Comparison of ENCODE assay signal across 8 mouse cellular contexts in the genomic region with DNA sequence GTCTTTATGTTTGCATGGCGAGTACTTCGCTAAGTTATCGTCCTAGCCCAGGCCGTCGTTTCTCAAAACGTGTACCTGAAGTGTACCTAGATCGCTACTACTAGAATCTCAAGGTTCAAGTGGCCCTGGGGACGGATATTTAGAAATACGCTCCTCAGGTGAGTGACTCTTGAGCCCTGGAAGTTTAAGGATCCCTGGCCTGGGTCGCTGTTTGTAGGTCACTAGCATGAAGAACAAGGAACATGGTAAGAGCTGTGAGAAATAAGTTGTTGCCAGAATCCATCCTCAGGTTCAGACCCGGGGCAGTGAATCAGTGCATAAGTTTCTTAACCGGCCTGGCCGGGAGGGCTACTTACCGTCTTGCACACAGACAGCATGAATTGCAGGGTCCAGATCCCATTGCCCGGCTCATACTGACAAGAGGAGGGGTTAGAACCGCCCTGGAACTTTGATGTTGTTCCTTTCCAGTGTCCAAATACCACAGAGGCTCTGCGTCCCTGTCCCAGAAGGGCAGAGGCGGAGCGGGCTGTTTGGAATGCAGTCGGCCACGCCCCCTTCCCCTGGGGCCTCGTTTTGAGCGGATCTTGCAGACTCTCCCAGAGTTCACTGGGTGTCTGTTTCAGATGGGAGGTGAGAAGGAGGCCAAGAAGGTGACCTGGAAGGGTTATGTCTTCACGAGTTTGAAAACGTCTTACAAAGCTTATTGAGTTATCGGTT. TPM values are rescaled to one million over a fixed set of nuclear protein-coding genes. Genes with fewer than 3 reads are reported as not detected.
DNase-seq lines count a peak whose midpoint lies in the region; ATAC-seq lines count a peak whose summit lies in the region.

No protein-coding gene starts in this region.

- no peak overlapping the region for H3K27ac ChIP-seq in forebrain, embryonic 14.5 days (ENCODE audit: low read depth, low read length)
- no peak overlapping the region for H3K27ac ChIP-seq in forebrain, embryonic 12.5 days
- peak overlapping the region; percentile 11; the same call in 1 of the 2 replicates for H3K27ac ChIP-seq in brown adipose tissue, adult 24 weeks (replicated peaks; ENCODE audit: low read depth, low read length)
- H3K27ac ChIP-seq in heart, embryonic 15.5 days = peak overlapping the region; percentile 53; the same call in 1 of the 2 replicates
- H3K27ac ChIP-seq in limb, embryonic 11.5 days (replicated peaks; ENCODE audit: low read depth, low read length) = no peak overlapping the region
- no peak overlapping the region for H3K27ac ChIP-seq in neural tube, embryonic 12.5 days

- H3K9me3 ChIP-seq in forebrain, embryonic 14.5 days (replicated peaks; ENCODE audit: control insufficient read depth, low read length) = no peaks in the 10 kb centered on the region
- H3K9me3 ChIP-seq in forebrain, embryonic 12.5 days = no peaks in the 10 kb centered on the region
- no peaks in the 10 kb centered on the region for H3K9me3 ChIP-seq in heart, embryonic 15.5 days (replicated peaks)
- no peaks in the 10 kb centered on the region for H3K9me3 ChIP-seq in limb, embryonic 11.5 days (ENCODE audit: control insufficient read depth, low read length)
- H3K9me3 ChIP-seq in neural tube, embryonic 12.5 days = no peaks in the 10 kb centered on the region

- H3K4me3 ChIP-seq in forebrain, embryonic 14.5 days (ENCODE audit: low read depth, low read length) = no peak overlapping the region
- no peak overlapping the region for H3K4me3 ChIP-seq in forebrain, embryonic 12.5 days (replicated peaks)
- H3K4me3 ChIP-seq in brown adipose tissue, adult 24 weeks (ENCODE audit: insufficient read depth, low read depth, low read length) = peak overlapping the region; percentile 36; the same call in 1 of the 2 replicates
- H3K4me3 ChIP-seq in heart, embryonic 15.5 days = peak overlapping the region; percentile 18
- no peak overlapping the region for H3K4me3 ChIP-seq in limb, embryonic 11.5 days (ENCODE audit: low read depth, low read length)
- H3K4me3 ChIP-seq in neural tube, embryonic 12.5 days = no peak overlapping the region

- H3K36me3 ChIP-seq in forebrain, embryonic 14.5 days (ENCODE audit: control insufficient read depth, insufficient read depth, low read length) = no peaks in the 10 kb centered on the region
- no peaks in the 10 kb centered on the region for H3K36me3 ChIP-seq in forebrain, embryonic 12.5 days (replicated peaks)
- H3K36me3 ChIP-seq in heart, embryonic 15.5 days = no peaks in the 10 kb centered on the region
- H3K36me3 ChIP-seq in limb, embryonic 11.5 days (ENCODE audit: control insufficient read depth, insufficient read depth, low read length) = no peaks in the 10 kb centered on the region
- no peaks in the 10 kb centered on the region for H3K36me3 ChIP-seq in neural tube, embryonic 12.5 days

- peak; percentile 23 for DNase-seq in forebrain, embryonic 14.5 days (ENCODE audit: low spot score)
- DNase-seq in limb, embryonic 11.5 days (ENCODE audit: low spot score) = peak; percentile 80
- no peak for DNase-seq in layer of hippocampus, adult 9-10 months (ENCODE audit: low spot score)
- no peak for DNase-seq in cerebellum, postnatal 36 days

- 51% methylated on average over 26 of the region's 26 CpGs for WGBS in forebrain, embryonic 14.5 days
- 51% methylated on average over 26 of the region's 26 CpGs for WGBS in forebrain, embryonic 12.5 days
- WGBS in heart, embryonic 15.5 days = 44% methylated on average over 26 of the region's 26 CpGs
- WGBS in limb, embryonic 11.5 days = 49% methylated on average over 26 of the region's 26 CpGs
- WGBS in neural tube, embryonic 12.5 days = 48% methylated on average over 26 of the region's 26 CpGs

- no peak for ATAC-seq in forebrain, embryonic 14.5 days
- ATAC-seq in forebrain, embryonic 12.5 days (ENCODE audit: low FRiP score) = no peak
- ATAC-seq in heart, embryonic 15.5 days (replicated peaks; ENCODE audit: insufficient number of reproducible peaks, insufficient read depth, low FRiP score, low read depth) = peak; percentile 67; the same call in 1 of the 2 replicates
- no peak for ATAC-seq in limb, embryonic 11.5 days (ENCODE audit: insufficient number of reproducible peaks, low FRiP score, low TSS enrichment, low read depth)
- ATAC-seq in neural tube, embryonic 12.5 days (ENCODE audit: low FRiP score, low read depth) = no peak

- H3K4me2 ChIP-seq in forebrain, embryonic 14.5 days (ENCODE audit: low read length) = peak overlapping the region; percentile 12; the same call in 1 of the 2 replicates
- H3K4me2 ChIP-seq in forebrain, embryonic 12.5 days = no peak overlapping the region
- peak overlapping the region; percentile 45 for H3K4me2 ChIP-seq in heart, embryonic 15.5 days
- H3K4me2 ChIP-seq in limb, embryonic 11.5 days (ENCODE audit: low read depth, severe bottlenecking) = no peak overlapping the region
- H3K4me2 ChIP-seq in neural tube, embryonic 12.5 days (replicated peaks) = peak overlapping the region; percentile 35; the same call in 1 of the 2 replicates

- H3K9ac ChIP-seq in forebrain, embryonic 14.5 days (ENCODE audit: low read length) = no peak overlapping the region
- H3K9ac ChIP-seq in forebrain, embryonic 12.5 days = no peak overlapping the region
- no peak overlapping the region for H3K9ac ChIP-seq in heart, embryonic 15.5 days
- no peak overlapping the region for H3K9ac ChIP-seq in limb, embryonic 11.5 days (ENCODE audit: low read length)
- no peak overlapping the region for H3K9ac ChIP-seq in neural tube, embryonic 12.5 days

- peaks cover 3% of the 10 kb centered on the region; the same call in 1 of the 2 replicates for H3K4me1 ChIP-seq in forebrain, embryonic 14.5 days (ENCODE audit: control insufficient read depth, insufficient read depth, low read length)
- peaks cover 5% of the 10 kb centered on the region; the same call in 1 of the 2 replicates for H3K4me1 ChIP-seq in forebrain, embryonic 12.5 days
- H3K4me1 ChIP-seq in brown adipose tissue, adult 24 weeks (ENCODE audit: control insufficient read depth, insufficient read depth, insufficient read length, low read length) = peaks cover 3% of the 10 kb centered on the region; the same call in 1 of the 2 replicates
- peaks cover 23% of the 10 kb centered on the region for H3K4me1 ChIP-seq in heart, embryonic 15.5 days (replicated peaks)
- no peaks in the 10 kb centered on the region for H3K4me1 ChIP-seq in limb, embryonic 11.5 days (ENCODE audit: control insufficient read depth, insufficient read depth, low read length)
- no peaks in the 10 kb centered on the region for H3K4me1 ChIP-seq in neural tube, embryonic 12.5 days

- H3K27me3 ChIP-seq in forebrain, embryonic 14.5 days (replicated peaks; ENCODE audit: control insufficient read depth, insufficient read depth, low read length) = no peaks in the 10 kb centered on the region
- no peaks in the 10 kb centered on the region for H3K27me3 ChIP-seq in forebrain, embryonic 12.5 days
- no peaks in the 10 kb centered on the region for H3K27me3 ChIP-seq in heart, embryonic 15.5 days
- no peaks in the 10 kb centered on the region for H3K27me3 ChIP-seq in limb, embryonic 11.5 days (ENCODE audit: control insufficient read depth, insufficient read depth, low read length)
- no peaks in the 10 kb centered on the region for H3K27me3 ChIP-seq in neural tube, embryonic 12.5 days (replicated peaks)

RNA-seq across cellular contexts. Expression of a gene that starts 34.7 kb away (rescaled TPM):
- 25.2 and 32.6 TPM in 2 replicates for polyA plus RNA-seq in forebrain, embryonic 14.5 days (2014; fragmentation: Nextera tagmentation; extraction: Ambion mirVana)
- polyA plus RNA-seq in forebrain, embryonic 12.5 days (2016; fragmentation: Nextera tagmentation; extraction: Ambion mirVana) = 48.5 and 51.2 TPM in 2 replicates
- polyA plus RNA-seq in brown adipose tissue, adult 24 weeks (2012; ENCODE audit: insufficient read depth, insufficient read length, missing spikeins) = 40.1 and 40.8 TPM in 2 replicates
- 112 and 118 TPM in 2 replicates for polyA plus RNA-seq in heart, embryonic 15.5 days (2015; fragmentation: Nextera tagmentation; extraction: Ambion mirVana)
- polyA plus RNA-seq in limb, embryonic 11.5 days (2014; fragmentation: Nextera tagmentation; extraction: Ambion mirVana) = 74.4 and 75.1 TPM in 2 replicates
- 44.8 and 45.9 TPM in 2 replicates for polyA plus RNA-seq in neural tube, embryonic 12.5 days (2016; fragmentation: Nextera tagmentation; extraction: Ambion mirVana)

Comparison
In these comparisons a context has a peak if more than half of its experiments do, and no peak if none do; other contexts are left out.
1. H3K4me2 ChIP-seq: peak in forebrain, embryonic 14.5 days (single experiment), heart, embryonic 15.5 days (single experiment) and neural tube, embryonic 12.5 days (single experiment); none in forebrain, embryonic 12.5 days (single experiment) and limb, embryonic 11.5 days (single experiment).
2. DNase-seq: peak in forebrain, embryonic 14.5 days (single experiment) and limb, embryonic 11.5 days (single experiment); none in layer of hippocampus, adult 9-10 months (single experiment) and cerebellum, postnatal 36 days (0 of 2).
3. H3K27ac ChIP-seq: peak in brown adipose tissue, adult 24 weeks (single experiment) and heart, embryonic 15.5 days (single experiment); none in forebrain, embryonic 14.5 days (single experiment), forebrain, embryonic 12.5 days (single experiment), limb, embryonic 11.5 days (single experiment) and neural tube, embryonic 12.5 days (single experiment).
4. H3K4me3 ChIP-seq: peak in brown adipose tissue, adult 24 weeks (single experiment) and heart, embryonic 15.5 days (single experiment); none in forebrain, embryonic 14.5 days (single experiment), forebrain, embryonic 12.5 days (single experiment), limb, embryonic 11.5 days (single experiment) and neural tube, embryonic 12.5 days (single experiment).